Mouse (Mus musculus) megakaryocyte, adult 5-6 weeks (primary cell): Measurements from ENCODE around the gene Tomm20. TPM values are rescaled to one million over a fixed set of nuclear protein-coding genes. Genes with fewer than 3 reads are reported as not detected.
"Not testable (repeated sequence)": the region's sequence is repeated elsewhere in the genome, so short reads cannot be mapped to it uniquely, and the experiment has no call there.

Experiments
- ATAC-seq: 2 replicates; pipeline ENCODE4 v1.8.0; 2016; ENCODE audit warnings: mild to moderate bottlenecking, inconsistent platforms; ENCODE audit not compliant: poor library complexity, severe bottlenecking
- total RNA-seq, 2 experiments: library from RNA; stranded (forward) in 1 of 2; stranded (reverse) in 1 of 2; fragments of 153-499, 151-499 nt in 1 of 2; fragments of 221-1000, 200-1000 nt in 1 of 2; gene quantifications; 2 replicates each; pipeline versions ENCODE4 v1.2.3 to v1.2.4; 2015 to 2017

Tomm20 gene
- total RNA-seq (2015) (47.7 and 70.1 TPM in 2 replicates), total RNA-seq (2017) (69.9 and 71.9 TPM in 2 replicates)

GRCm38 (mm10) chr8:126945730-126946163, at the start of gene Tomm20:
Gene Tomm20 (minus strand): TSS chr8:126945844.
- peak; percentile 94 for ATAC-seq

GRCm38 (mm10) chr8:126994506-126994905, 48.9 kb upstream of the Tomm20 start:
- no peak for ATAC-seq

GRCm38 (mm10) chr8:126989363-126990153, 43.9 kb upstream of the Tomm20 start:
- ATAC-seq, result no peak

GRCm38 (mm10) chr8:126988346-126989006, 42.8 kb upstream of the Tomm20 start:
- no peak for ATAC-seq

- peak; percentile 87 for ATAC-seq
These were observed 40.9 kb upstream of the Tomm20 start for GRCm38 (mm10) chr8:126986495-126986894.

GRCm38 (mm10) chr8:126980046-126980445, 34.4 kb upstream of the Tomm20 start:
- ATAC-seq, result no peak

GRCm38 (mm10) chr8:126979091-126979920, 33.7 kb upstream of the Tomm20 start:
- ATAC-seq, result no peak

GRCm38 (mm10) chr8:126978535-126978934, 32.9 kb upstream of the Tomm20 start:
- not testable (repeated sequence) for ATAC-seq

GRCm38 (mm10) chr8:126978028-126978427, 32.4 kb upstream of the Tomm20 start:
- ATAC-seq, result no peak

- no peak for ATAC-seq
These were observed 31.1 kb upstream of the Tomm20 start for GRCm38 (mm10) chr8:126976608-126977348.

- ATAC-seq, result no peak
These were observed 30.1 kb upstream of the Tomm20 start for GRCm38 (mm10) chr8:126975706-126976105.

GRCm38 (mm10) chr8:126974511-126974910, 28.9 kb upstream of the Tomm20 start:
- ATAC-seq, result no peak

- no peak for ATAC-seq
These were observed 28.1 kb upstream of the Tomm20 start for GRCm38 (mm10) chr8:126973686-126974265.

GRCm38 (mm10) chr8:126972649-126973048, 27.0 kb upstream of the Tomm20 start:
- ATAC-seq, result peak; percentile 44

- ATAC-seq, result no peak
These were observed 26.5 kb upstream of the Tomm20 start for GRCm38 (mm10) chr8:126972102-126972501.

- no peak; the same call in 1 of the 2 replicates for ATAC-seq
These were observed 25.6 kb upstream of the Tomm20 start for GRCm38 (mm10) chr8:126971314-126971664.

- ATAC-seq, result peak; percentile 96
These were observed 25.1 kb upstream of the Tomm20 start, which contains the start of gene Rbm34 for GRCm38 (mm10) chr8:126970579-126971313. Gene Rbm34 (minus strand): TSS chr8:126971071.

GRCm38 (mm10) chr8:126969546-126969945, 23.9 kb upstream of the Tomm20 start:
- ATAC-seq, result no peak

- ATAC-seq, result no peak
These were observed 22.5 kb upstream of the Tomm20 start for GRCm38 (mm10) chr8:126968107-126968506.
